ENCODE assay signal across 25 mouse cellular contexts in the genomic region with DNA sequence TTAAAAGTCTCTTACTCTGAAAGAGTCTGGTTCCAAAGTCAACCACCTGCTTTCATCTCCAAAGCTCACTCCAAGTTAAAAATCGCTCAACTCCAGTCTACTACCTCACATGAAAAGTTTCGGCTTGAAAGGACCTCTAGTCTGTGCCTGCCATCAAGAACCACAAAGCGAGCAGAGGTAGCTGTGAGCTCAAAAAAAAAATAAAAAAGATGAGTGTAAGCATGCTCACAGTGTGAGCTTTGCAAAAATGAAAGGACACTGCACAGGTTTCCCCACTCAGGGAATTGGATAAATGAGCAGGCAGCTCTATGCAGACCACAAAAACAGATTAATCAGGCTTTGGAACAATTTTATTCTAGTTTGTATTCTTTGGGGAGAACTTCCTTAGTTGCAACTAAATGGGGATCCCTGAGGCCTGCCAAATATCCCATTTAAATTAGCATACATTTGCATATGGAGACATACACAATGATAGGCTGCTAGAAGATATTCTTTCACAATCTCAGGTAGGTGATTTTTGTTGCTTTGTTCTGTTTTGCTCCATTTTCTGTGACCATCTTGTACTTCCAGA.
A peak's percentile ranks its signal among the peaks of the same experiment; 100 is the strongest.
DNase-seq lines count a peak whose midpoint lies in the region; ATAC-seq and TF ChIP-seq lines count a peak whose summit lies in the region.
"Had no signal": no experiment of that assay in that cellular context is flagged by ENCODE, and none has a peak within 500 bp of the region (broad histone marks: within the 10 kb centered on the region; RNA-seq: fewer than 3 reads in every experiment).

No protein-coding gene starts in this region.

- H3K4me1 ChIP-seq in forebrain, embryonic 16.5 days (replicated peaks; ENCODE audit: control insufficient read depth, insufficient read depth, low read length): no peaks in the 10 kb centered on the region
- H3K4me1 ChIP-seq in forebrain, embryonic 11.5 days (replicated peaks; ENCODE audit: control insufficient read depth, insufficient read depth, low read length): no peaks in the 10 kb centered on the region
- H3K4me1 ChIP-seq in neural tube, embryonic 14.5 days (ENCODE audit: control insufficient read depth, insufficient read depth, low read length): no peaks in the 10 kb centered on the region
- H3K4me1 ChIP-seq in hindbrain, postnatal 0 days (ENCODE audit: insufficient read depth, low read length): no peaks in the 10 kb centered on the region
- H3K4me1 ChIP-seq in heart, embryonic 10.5 days: no peaks in the 10 kb centered on the region
- H3K4me1 ChIP-seq: embryonic facial prominence, embryonic 10.5 days; embryonic facial prominence, embryonic 15.5 days; heart, embryonic 15.5 days; liver, embryonic 12.5 days; stomach, embryonic 15.5 days had no signal

- no peak for TF ChIP-seq CTCF in left cerebral cortex, adult 2 months (IDR thresholded peaks at IDR 0.05)
- no peak for TF ChIP-seq CTCF in hindbrain, postnatal 0 days (IDR thresholded peaks at IDR 0.05; ENCODE audit: low read depth)

- no peak for DNase-seq in forebrain, embryonic 11.5 days (ENCODE audit: low spot score)
- DNase-seq in left cerebral cortex, adult 2 months (ENCODE audit: extremely low spot score in 1 of 2, low spot score in 2 of 2): no peak
- DNase-seq in left cerebral cortex, adult 18-20 months (ENCODE audit: low spot score in 2 of 2): no peak
- no peak for DNase-seq in neural tube, embryonic 10.5 days (ENCODE audit: extremely low spot score, low spot score)
- DNase-seq in hindbrain, postnatal 0 days (ENCODE audit: low spot score): peak; percentile 20
- DNase-seq in heart, embryonic 10.5 days (ENCODE audit: low spot score): no peak
- DNase-seq: adrenal gland, postnatal 25 days; cerebellum, adult 2 months; cerebellum, postnatal 14 days; heart, postnatal 36 days; kidney, adult 11 months; kidney, postnatal 14 days; left cerebral cortex, postnatal 4 days; liver, postnatal 0 days; lung, postnatal 36 days; right cerebral cortex, postnatal 25 days had no signal

- H3K27ac ChIP-seq in forebrain, embryonic 16.5 days (ENCODE audit: low read length): no peak overlapping the region
- no peak overlapping the region for H3K27ac ChIP-seq in forebrain, embryonic 11.5 days (ENCODE audit: low read depth, low read length)
- H3K27ac ChIP-seq in left cerebral cortex, adult 2 months: peak overlapping the region; percentile 5; the same call in 1 of the 2 replicates
- H3K27ac ChIP-seq in neural tube, embryonic 14.5 days (ENCODE audit: low read depth, low read length): no peak overlapping the region
- 0 out of 2 replicates have a peak overlapping the region, but pooled peaks have one; percentile 26 for H3K27ac ChIP-seq in hindbrain, postnatal 0 days
- no peak overlapping the region for H3K27ac ChIP-seq in heart, embryonic 10.5 days
- H3K27ac ChIP-seq: embryonic facial prominence, embryonic 10.5 days; embryonic facial prominence, embryonic 15.5 days; heart, embryonic 15.5 days; liver, embryonic 12.5 days; stomach, embryonic 15.5 days had no signal

- no peaks in the 10 kb centered on the region for H3K36me3 ChIP-seq in forebrain, embryonic 16.5 days (ENCODE audit: control insufficient read depth, insufficient read depth)
- H3K36me3 ChIP-seq in forebrain, embryonic 11.5 days (ENCODE audit: control insufficient read depth, insufficient read depth, low read length): no peaks in the 10 kb centered on the region
- no peaks in the 10 kb centered on the region for H3K36me3 ChIP-seq in neural tube, embryonic 14.5 days (ENCODE audit: control insufficient read depth, insufficient read depth, low read length)
- no peaks in the 10 kb centered on the region for H3K36me3 ChIP-seq in hindbrain, postnatal 0 days (ENCODE audit: insufficient read depth, low read length)
- no peaks in the 10 kb centered on the region for H3K36me3 ChIP-seq in heart, embryonic 10.5 days
- H3K36me3 ChIP-seq: embryonic facial prominence, embryonic 10.5 days; embryonic facial prominence, embryonic 15.5 days; heart, embryonic 15.5 days; liver, embryonic 12.5 days; stomach, embryonic 15.5 days had no signal

- ATAC-seq in forebrain, embryonic 16.5 days: peak; percentile 57
- no peak for ATAC-seq in forebrain, embryonic 11.5 days (replicated peaks; ENCODE audit: low FRiP score)
- peak; percentile 24; the same call in 1 of the 2 replicates for ATAC-seq in neural tube, embryonic 14.5 days (ENCODE audit: low read depth)
- no peak for ATAC-seq in hindbrain, postnatal 0 days
- ATAC-seq: CD4-positive, CD25-positive, alpha-beta regulatory T cell, adult 4 months; inflammation-experienced regulatory T-cells, adult 6 months; liver, embryonic 12.5 days; liver, postnatal 0 days had no signal

- WGBS in forebrain, embryonic 16.5 days: 59% methylated on average over 3 of the region's 3 CpGs
- 78% methylated on average over 3 of the region's 3 CpGs for WGBS in forebrain, embryonic 11.5 days
- 76% methylated on average over 3 of the region's 3 CpGs for WGBS in neural tube, embryonic 14.5 days
- whole genome bisulfite sequencing in hindbrain, postnatal 0 days: 65% methylated on average over 3 of the region's 3 CpGs
- WGBS in heart, embryonic 10.5 days: 80% methylated on average over 3 of the region's 3 CpGs

- H3K27me3 ChIP-seq in forebrain, embryonic 16.5 days (replicated peaks; ENCODE audit: control insufficient read depth, insufficient read depth, low read length): no peaks in the 10 kb centered on the region
- H3K27me3 ChIP-seq in forebrain, embryonic 11.5 days (ENCODE audit: control insufficient read depth, insufficient read depth, low read length): no peaks in the 10 kb centered on the region
- no peaks in the 10 kb centered on the region for H3K27me3 ChIP-seq in neural tube, embryonic 14.5 days (ENCODE audit: control insufficient read depth, insufficient read depth, low read length)
- no peaks in the 10 kb centered on the region for H3K27me3 ChIP-seq in hindbrain, postnatal 0 days (ENCODE audit: insufficient read depth, low read length)
- H3K27me3 ChIP-seq in heart, embryonic 10.5 days (ENCODE audit: insufficient read depth, poor library complexity, severe bottlenecking): no peaks in the 10 kb centered on the region
- H3K27me3 ChIP-seq: embryonic facial prominence, embryonic 15.5 days; heart, embryonic 15.5 days; liver, embryonic 12.5 days; stomach, embryonic 15.5 days had no signal

- no peaks in the 10 kb centered on the region for H3K9me3 ChIP-seq in forebrain, embryonic 16.5 days (ENCODE audit: control insufficient read depth, low read length)
- no peaks in the 10 kb centered on the region for H3K9me3 ChIP-seq in forebrain, embryonic 11.5 days (ENCODE audit: control insufficient read depth, low read length)
- H3K9me3 ChIP-seq in neural tube, embryonic 14.5 days (ENCODE audit: control insufficient read depth, low read length): no peaks in the 10 kb centered on the region
- no peaks in the 10 kb centered on the region for H3K9me3 ChIP-seq in hindbrain, postnatal 0 days (ENCODE audit: low read length)
- no peaks in the 10 kb centered on the region for H3K9me3 ChIP-seq in heart, embryonic 10.5 days
- H3K9me3 ChIP-seq: embryonic facial prominence, embryonic 10.5 days; embryonic facial prominence, embryonic 15.5 days; heart, embryonic 15.5 days; liver, embryonic 12.5 days; stomach, embryonic 15.5 days had no signal

- H3K9ac ChIP-seq in forebrain, embryonic 16.5 days (replicated peaks; ENCODE audit: low read depth, low read length): no peak overlapping the region
- H3K9ac ChIP-seq in forebrain, embryonic 11.5 days (ENCODE audit: low read length): no peak overlapping the region
- H3K9ac ChIP-seq in neural tube, embryonic 14.5 days (replicated peaks; ENCODE audit: low read depth, low read length): no peak overlapping the region
- H3K9ac ChIP-seq in hindbrain, postnatal 0 days (replicated peaks; ENCODE audit: low read length): no peak overlapping the region
- H3K9ac ChIP-seq: embryonic facial prominence, embryonic 15.5 days; heart, embryonic 15.5 days; liver, embryonic 12.5 days; liver, postnatal 0 days; stomach, embryonic 15.5 days had no signal

- no peak overlapping the region for H3K4me3 ChIP-seq in forebrain, embryonic 16.5 days (replicated peaks; ENCODE audit: low read length)
- no peak overlapping the region for H3K4me3 ChIP-seq in forebrain, embryonic 11.5 days (ENCODE audit: low read depth, low read length)
- H3K4me3 ChIP-seq in left cerebral cortex, adult 2 months: no peak overlapping the region
- no peak overlapping the region for H3K4me3 ChIP-seq in neural tube, embryonic 14.5 days (ENCODE audit: low read depth, low read length)
- no peak overlapping the region for H3K4me3 ChIP-seq in hindbrain, postnatal 0 days (ENCODE audit: low read length)
- H3K4me3 ChIP-seq in heart, embryonic 10.5 days: no peak overlapping the region
- H3K4me3 ChIP-seq: embryonic facial prominence, embryonic 10.5 days; embryonic facial prominence, embryonic 15.5 days; heart, embryonic 15.5 days; liver, embryonic 12.5 days; stomach, embryonic 15.5 days had no signal

- intact Hi-C loops in left cerebral cortex, adult 2 months (cut with DNase I): no loop called here

- H3K4me2 ChIP-seq in forebrain, embryonic 16.5 days (ENCODE audit: low read length): no peak overlapping the region
- no peak overlapping the region for H3K4me2 ChIP-seq in forebrain, embryonic 11.5 days (ENCODE audit: low read depth, low read length, severe bottlenecking)
- no peak overlapping the region for H3K4me2 ChIP-seq in neural tube, embryonic 14.5 days (ENCODE audit: low read depth, low read length)
- H3K4me2 ChIP-seq in hindbrain, postnatal 0 days (ENCODE audit: low read depth, low read length): no peak overlapping the region
- H3K4me2 ChIP-seq: embryonic facial prominence, embryonic 15.5 days; heart, embryonic 15.5 days; liver, embryonic 12.5 days; stomach, embryonic 15.5 days had no signal

Comparison
In these comparisons a context has a peak if more than half of its experiments do, and no peak if none do; other contexts are left out.
1. ATAC-seq: peak in forebrain, embryonic 16.5 days (single experiment) and neural tube, embryonic 14.5 days (single experiment); none in forebrain, embryonic 11.5 days (single experiment) and hindbrain, postnatal 0 days (single experiment).
2. H3K27ac ChIP-seq: peak in left cerebral cortex, adult 2 months (single experiment) and hindbrain, postnatal 0 days (single experiment); none in forebrain, embryonic 16.5 days (single experiment), forebrain, embryonic 11.5 days (single experiment), neural tube, embryonic 14.5 days (single experiment) and heart, embryonic 10.5 days (single experiment).